In the genomic region with DNA sequence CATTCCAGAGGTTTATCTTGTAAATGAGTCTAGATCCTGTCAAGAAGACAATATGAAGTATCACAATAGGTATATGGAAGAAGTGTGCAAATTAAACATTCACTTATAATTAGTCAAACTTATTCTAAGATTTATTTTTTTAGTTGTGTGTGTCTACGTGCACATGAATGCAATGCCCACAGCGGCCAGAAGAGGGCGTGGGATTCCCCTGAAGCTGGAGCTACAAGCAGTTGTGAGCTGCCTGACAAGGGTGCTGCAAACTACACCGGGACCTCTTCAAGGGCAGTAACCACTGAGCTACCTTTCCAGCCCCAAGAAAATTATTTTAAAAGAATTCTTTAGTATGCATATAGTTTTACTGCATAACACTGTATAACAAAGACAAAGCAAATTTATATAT, we compare ENCODE assay signal across 10 mouse cellular contexts. TPM values are rescaled to one million over a fixed set of nuclear protein-coding genes. Genes with fewer than 3 reads are reported as not detected.
DNase-seq lines count a peak whose midpoint lies in the region; ATAC-seq and TF ChIP-seq lines count a peak whose summit lies in the region.
"Had no signal": no experiment of that assay in that cellular context is flagged by ENCODE, and none has a peak within 500 bp of the region (broad histone marks: within the 10 kb centered on the region; RNA-seq: fewer than 3 reads in every experiment).

No protein-coding gene starts in this region.

- H3K27ac ChIP-seq in layer of hippocampus, adult 2 months = no peak overlapping the region
- H3K27ac ChIP-seq in forebrain, embryonic 14.5 days (ENCODE audit: low read depth, low read length) = no peak overlapping the region
- H3K27ac ChIP-seq: midbrain, embryonic 13.5 days had no signal

- no peak overlapping the region for H3K4me2 ChIP-seq in forebrain, embryonic 14.5 days (ENCODE audit: low read length)
- H3K4me2 ChIP-seq: midbrain, embryonic 13.5 days had no signal

- 78% methylated on average over 4 of the region's 4 CpGs for WGBS in forebrain, embryonic 14.5 days

- DNase-seq in adrenal gland, postnatal 14 days = peak; percentile 32
- DNase-seq in adrenal gland, adult (ENCODE audit: inconsistent age in 2 of 2, low spot score in 1 of 2) = no peak
- DNase-seq in layer of hippocampus, adult 2 months (ENCODE audit: low spot score in 2 of 2) = no peak
- DNase-seq in layer of hippocampus, adult 9-11 months = no peak
- no peak for DNase-seq in forebrain, embryonic 14.5 days (ENCODE audit: low spot score)
- DNase-seq: adrenal gland, postnatal 10 days had no signal

- TF ChIP-seq CTCF in layer of hippocampus, adult 2 months (conservative IDR thresholded peaks at IDR 0.05) = peak; percentile 69
- TF ChIP-seq CTCF in E14TG2a.4 (conservative IDR thresholded peaks at IDR 0.05; ENCODE audit: low read length) = peak; percentile 86

- peaks cover 20% of the 10 kb centered on the region for H3K36me3 ChIP-seq in E14TG2a.4 (ENCODE audit: insufficient read depth, low read length)
- H3K36me3 ChIP-seq in forebrain, embryonic 14.5 days (ENCODE audit: control insufficient read depth, insufficient read depth, low read length) = peaks cover 12% of the 10 kb centered on the region; the same call in 1 of the 2 replicates

- ATAC-seq in megakaryocyte progenitor cell, adult 5-6 weeks (replicated peaks; ENCODE audit: poor library complexity) = peak; percentile 68
- ATAC-seq in megakaryocyte, adult 5-6 weeks (ENCODE audit: poor library complexity, severe bottlenecking) = no peak
- ATAC-seq in forebrain, embryonic 14.5 days = no peak
- ATAC-seq: midbrain, embryonic 13.5 days had no signal

- no peak overlapping the region for H3K9ac ChIP-seq in forebrain, embryonic 14.5 days (ENCODE audit: low read length)
- H3K9ac ChIP-seq: midbrain, embryonic 13.5 days had no signal

- H3K27me3 ChIP-seq in E14TG2a.4 (ENCODE audit: insufficient read depth, low read length) = no peaks in the 10 kb centered on the region
- H3K27me3 ChIP-seq in forebrain, embryonic 14.5 days (replicated peaks; ENCODE audit: control insufficient read depth, insufficient read depth, low read length) = no peaks in the 10 kb centered on the region
- H3K27me3 ChIP-seq: midbrain, embryonic 13.5 days had no signal

- peaks cover 38% of the 10 kb centered on the region for H3K4me1 ChIP-seq in E14TG2a.4 (replicated peaks; ENCODE audit: low read depth, low read length)
- no peaks in the 10 kb centered on the region for H3K4me1 ChIP-seq in forebrain, embryonic 14.5 days (ENCODE audit: control insufficient read depth, insufficient read depth, low read length)

- H3K9me3 ChIP-seq in E14TG2a.4 (ENCODE audit: low read length) = no peaks in the 10 kb centered on the region
- H3K9me3 ChIP-seq in forebrain, embryonic 14.5 days (replicated peaks; ENCODE audit: control insufficient read depth, low read length) = no peaks in the 10 kb centered on the region
- H3K9me3 ChIP-seq: midbrain, embryonic 13.5 days had no signal

- H3K4me3 ChIP-seq in layer of hippocampus, adult 2 months = no peak overlapping the region
- no peak overlapping the region for H3K4me3 ChIP-seq in E14TG2a.4 (replicated peaks; ENCODE audit: low read length)
- no peak overlapping the region for H3K4me3 ChIP-seq in forebrain, embryonic 14.5 days (ENCODE audit: low read depth, low read length)
- H3K4me3 ChIP-seq: midbrain, embryonic 13.5 days had no signal

RNA-seq across cellular contexts. Expression of gene Mosmo, which starts 13.2 kb away (rescaled TPM):
- total RNA-seq in adrenal gland, postnatal 14 days (2021) = 35.8 and 44.3 TPM in 2 replicates
- 10 to 100 TPM; 93.5 to 99.0 TPM for total RNA-seq in layer of hippocampus, adult 2 months (2021)
- 20.2 and 20.4 TPM in 2 replicates for total RNA-seq in megakaryocyte progenitor cell, adult 5-6 weeks (2015)
- 16.8 and 17.2 TPM in 2 replicates for total RNA-seq in megakaryocyte progenitor cell, adult 5-6 weeks (2017)
- 19.6 and 21.1 TPM in 2 replicates for total RNA-seq in megakaryocyte, adult 5-6 weeks (2015)
- 8.0 and 11.6 TPM in 2 replicates for total RNA-seq in megakaryocyte, adult 5-6 weeks (2017)
- polyA plus RNA-seq in forebrain, embryonic 14.5 days (2014; fragmentation: Nextera tagmentation; extraction: Ambion mirVana) = 15.0 and 15.6 TPM in 2 replicates

RNA-seq across cellular contexts. Expression of gene Pdzd9, which starts 20.5 kb away (rescaled TPM):
- total RNA-seq in adrenal gland, postnatal 14 days (2021) = not detected in 2 replicates
- total RNA-seq in layer of hippocampus, adult 2 months (2021) = not detected
- total RNA-seq in megakaryocyte progenitor cell, adult 5-6 weeks (2015) = 0.10 TPM in 1 of 2 replicates, not detected in the other
- 0.07 and 0.54 TPM in 2 replicates for total RNA-seq in megakaryocyte progenitor cell, adult 5-6 weeks (2017)
- not detected in 2 replicates for total RNA-seq in megakaryocyte, adult 5-6 weeks (2015)
- not detected in 2 replicates for total RNA-seq in megakaryocyte, adult 5-6 weeks (2017)
- polyA plus RNA-seq in forebrain, embryonic 14.5 days (2014; fragmentation: Nextera tagmentation; extraction: Ambion mirVana) = 0.08 and 0.27 TPM in 2 replicates
- total RNA-seq: adrenal gland, postnatal 10 days had no signal

RNA-seq across cellular contexts. Expression of gene Vwa3a, which starts 48.5 kb away (rescaled TPM):
- 3.3 and 6.9 TPM in 2 replicates for total RNA-seq in adrenal gland, postnatal 14 days (2021)
- total RNA-seq in layer of hippocampus, adult 2 months (2021) = 10 to 100 TPM; 16.1 to 20.3 TPM
- total RNA-seq in megakaryocyte progenitor cell, adult 5-6 weeks (2015) = 0.10 TPM in 1 of 2 replicates, not detected in the other
- total RNA-seq in megakaryocyte progenitor cell, adult 5-6 weeks (2017) = not detected in 2 replicates
- 0.11 TPM in 1 of 2 replicates, not detected in the other for total RNA-seq in megakaryocyte, adult 5-6 weeks (2015)
- total RNA-seq in megakaryocyte, adult 5-6 weeks (2017) = not detected in 2 replicates
- 1.1 and 1.6 TPM in 2 replicates for polyA plus RNA-seq in forebrain, embryonic 14.5 days (2014; fragmentation: Nextera tagmentation; extraction: Ambion mirVana)

RNA-seq across cellular contexts. Expression of gene Uqcrc2, which starts 55.7 kb away (rescaled TPM):
- 610 and 618 TPM in 2 replicates for total RNA-seq in adrenal gland, postnatal 14 days (2021)
- 100 to 1,000 TPM; 233 to 241 TPM for total RNA-seq in layer of hippocampus, adult 2 months (2021)
- 250 and 261 TPM in 2 replicates for total RNA-seq in megakaryocyte progenitor cell, adult 5-6 weeks (2015)
- 165 and 178 TPM in 2 replicates for total RNA-seq in megakaryocyte progenitor cell, adult 5-6 weeks (2017)
- 143 and 172 TPM in 2 replicates for total RNA-seq in megakaryocyte, adult 5-6 weeks (2015)
- 115 and 116 TPM in 2 replicates for total RNA-seq in megakaryocyte, adult 5-6 weeks (2017)
- polyA plus RNA-seq in forebrain, embryonic 14.5 days (2014; fragmentation: Nextera tagmentation; extraction: Ambion mirVana) = 268 and 275 TPM in 2 replicates
